Mouse (Mus musculus): ENCODE measurements at regions not wholly inside any gene's neighbourhood (a gene's known extent, or its start where the extent isn't known, plus 50 kb on each side); places are given as distances from the start of the nearest gene placed in this dataset.

- Histone ChIP-seq H3K4me2 (no peak overlapping the region), H3K27me3 (no peaks in the 10 kb centered on the region), H3K9me3 (replicated peaks) (no peaks in the 10 kb centered on the region), H3K4me3 (replicated peaks) (no peak overlapping the region), H3K4me1 (replicated peaks) (no peaks in the 10 kb centered on the region), H3K36me3 (replicated peaks) (no peaks in the 10 kb centered on the region), H3K27ac (replicated peaks) (no peak overlapping the region), H3K9ac (no peak overlapping the region)
- 69% methylated on average over 6 of the region's 6 CpGs for WGBS (ENCODE audit: insufficient replicate concordance)
- no peak for ATAC-seq (ENCODE audit: insufficient read depth)
These were observed 128.0 kb upstream of the Sox2 start for GRCm38 (mm10) chr3:34522054-34522684.

- no peak overlapping the region for H3K27ac ChIP-seq (replicated peaks)
- H3K36me3 ChIP-seq (replicated peaks), result no peaks in the 10 kb centered on the region
- H3K9ac ChIP-seq, result no peak overlapping the region
- no peak overlapping the region for H3K4me3 ChIP-seq (replicated peaks)
- H3K9me3 ChIP-seq (replicated peaks), result no peaks in the 10 kb centered on the region
- no peak for ATAC-seq (ENCODE audit: insufficient read depth)
- H3K27me3 ChIP-seq, result no peaks in the 10 kb centered on the region
- no peaks in the 10 kb centered on the region for H3K4me1 ChIP-seq (replicated peaks)
- 58% methylated on average over 14 of the region's 14 CpGs for WGBS (ENCODE audit: insufficient replicate concordance)
- no peak overlapping the region for H3K4me2 ChIP-seq
These were observed 128.7 kb upstream of the Sox2 start for GRCm38 (mm10) chr3:34521357-34522053.

GRCm38 (mm10) chr3:34512503-34513145 lies 137.6 kb upstream of the Sox2 start:
- H3K36me3 ChIP-seq (replicated peaks), result no peaks in the 10 kb centered on the region

GRCm38 (mm10) chr3:34510723-34511122 lies 139.5 kb upstream of the Sox2 start:
- no peak overlapping the region for H3K27ac ChIP-seq (replicated peaks)
- no peak for ATAC-seq (ENCODE audit: insufficient read depth)
- 61% methylated on average over 4 of the region's 4 CpGs for WGBS (ENCODE audit: insufficient replicate concordance)

More at GRCm38 (mm10) chr3:34512503-34513145, 137.6 kb upstream of the Sox2 start:
- no peaks in the 10 kb centered on the region for H3K9me3 ChIP-seq (replicated peaks)
- 66% methylated on average over 13 of the region's 13 CpGs for WGBS (ENCODE audit: insufficient replicate concordance)
- H3K4me3 ChIP-seq (replicated peaks), result no peak overlapping the region
- H3K27me3 ChIP-seq, result no peaks in the 10 kb centered on the region
- ATAC-seq (ENCODE audit: insufficient read depth), result no peak
- no peak overlapping the region for H3K4me2 ChIP-seq
- no peaks in the 10 kb centered on the region for H3K4me1 ChIP-seq (replicated peaks)
- H3K27ac ChIP-seq (replicated peaks), result no peak overlapping the region
- H3K9ac ChIP-seq, result no peak overlapping the region

GRCm38 (mm10) chr3:34509160-34509559 lies 141.0 kb upstream of the Sox2 start:
- Histone ChIP-seq H3K9ac (no peak overlapping the region), H3K36me3 (replicated peaks) (no peaks in the 10 kb centered on the region), H3K27me3 (no peaks in the 10 kb centered on the region), H3K27ac (replicated peaks) (no peak overlapping the region), H3K4me3 (replicated peaks) (no peak overlapping the region), H3K4me1 (replicated peaks) (no peaks in the 10 kb centered on the region), H3K4me2 (no peak overlapping the region), H3K9me3 (replicated peaks) (no peaks in the 10 kb centered on the region)
- ATAC-seq (ENCODE audit: insufficient read depth), result no peak
- WGBS (ENCODE audit: insufficient replicate concordance), result 63% methylated on average over 5 of the region's 5 CpGs

More at GRCm38 (mm10) chr3:34510723-34511122, 139.5 kb upstream of the Sox2 start:
- no peaks in the 10 kb centered on the region for H3K36me3 ChIP-seq (replicated peaks)
- no peaks in the 10 kb centered on the region for H3K4me1 ChIP-seq (replicated peaks)
- no peak overlapping the region for H3K9ac ChIP-seq
- H3K27me3 ChIP-seq, result no peaks in the 10 kb centered on the region
- no peak overlapping the region for H3K4me2 ChIP-seq
- no peaks in the 10 kb centered on the region for H3K9me3 ChIP-seq (replicated peaks)
- H3K4me3 ChIP-seq (replicated peaks), result no peak overlapping the region

GRCm38 (mm10) chr3:34504573-34504894 lies 145.7 kb upstream of the Sox2 start:
- H3K27me3 ChIP-seq, result no peaks in the 10 kb centered on the region
- H3K9ac ChIP-seq, result no peak overlapping the region
- WGBS (ENCODE audit: insufficient replicate concordance), result 41% methylated on average over 3 of the region's 3 CpGs
- H3K27ac ChIP-seq (replicated peaks), result no peak overlapping the region
- no peak overlapping the region for H3K4me3 ChIP-seq (replicated peaks)
- ATAC-seq (ENCODE audit: insufficient read depth), result no peak
- H3K9me3 ChIP-seq (replicated peaks), result no peaks in the 10 kb centered on the region
- H3K36me3 ChIP-seq (replicated peaks), result no peaks in the 10 kb centered on the region
- H3K4me2 ChIP-seq, result no peak overlapping the region
- H3K4me1 ChIP-seq (replicated peaks), result no peaks in the 10 kb centered on the region

GRCm38 (mm10) chr3:34503874-34504572 lies 146.2 kb upstream of the Sox2 start:
- Histone ChIP-seq H3K9me3 (replicated peaks) (no peaks in the 10 kb centered on the region), H3K4me3 (replicated peaks) (no peak overlapping the region), H3K36me3 (replicated peaks) (no peaks in the 10 kb centered on the region), H3K9ac (no peak overlapping the region), H3K4me2 (no peak overlapping the region), H3K4me1 (replicated peaks) (no peaks in the 10 kb centered on the region), H3K27ac (replicated peaks) (no peak overlapping the region), H3K27me3 (no peaks in the 10 kb centered on the region)
- WGBS (ENCODE audit: insufficient replicate concordance), result 65% methylated on average over 13 of the region's 13 CpGs
- ATAC-seq (ENCODE audit: insufficient read depth), result no peak

- no peak for ATAC-seq (ENCODE audit: insufficient read depth)
- WGBS (ENCODE audit: insufficient replicate concordance), result 68% methylated on average over 8 of the region's 8 CpGs
These were observed 153.4 kb upstream of the Sox2 start for GRCm38 (mm10) chr3:34496839-34497238.

GRCm38 (mm10) chr3:34495615-34496014 lies 154.6 kb upstream of the Sox2 start:
- H3K4me3 ChIP-seq (replicated peaks), result no peak overlapping the region
- WGBS (ENCODE audit: insufficient replicate concordance), result 36% methylated on average over 3 of the region's 3 CpGs

More at GRCm38 (mm10) chr3:34496839-34497238, 153.4 kb upstream of the Sox2 start:
- Histone ChIP-seq H3K4me1 (replicated peaks) (no peaks in the 10 kb centered on the region), H3K9me3 (replicated peaks) (no peaks in the 10 kb centered on the region), H3K4me2 (no peak overlapping the region), H3K27ac (replicated peaks) (no peak overlapping the region), H3K27me3 (no peaks in the 10 kb centered on the region), H3K36me3 (replicated peaks) (no peaks in the 10 kb centered on the region), H3K4me3 (replicated peaks) (no peak overlapping the region), H3K9ac (no peak overlapping the region)

GRCm38 (mm10) chr3:34493921-34494320 lies 156.3 kb upstream of the Sox2 start:
- Histone ChIP-seq H3K27me3 (no peaks in the 10 kb centered on the region), H3K4me2 (no peak overlapping the region), H3K27ac (replicated peaks) (no peak overlapping the region), H3K9me3 (replicated peaks) (no peaks in the 10 kb centered on the region), H3K9ac (no peak overlapping the region), H3K4me3 (replicated peaks) (no peak overlapping the region), H3K4me1 (replicated peaks) (no peaks in the 10 kb centered on the region), H3K36me3 (replicated peaks) (no peaks in the 10 kb centered on the region)
- no peak for ATAC-seq (ENCODE audit: insufficient read depth)

More at GRCm38 (mm10) chr3:34495615-34496014, 154.6 kb upstream of the Sox2 start:
- Histone ChIP-seq H3K27ac (replicated peaks) (no peak overlapping the region), H3K4me2 (no peak overlapping the region), H3K9ac (no peak overlapping the region), H3K36me3 (replicated peaks) (no peaks in the 10 kb centered on the region), H3K4me1 (replicated peaks) (no peaks in the 10 kb centered on the region), H3K27me3 (no peaks in the 10 kb centered on the region), H3K9me3 (replicated peaks) (no peaks in the 10 kb centered on the region)
- ATAC-seq (ENCODE audit: insufficient read depth), result no peak

GRCm38 (mm10) chr3:34489008-34489407 lies 161.2 kb upstream of the Sox2 start:
- 49% methylated on average over 2 of the region's 2 CpGs for WGBS (ENCODE audit: insufficient replicate concordance)
- Histone ChIP-seq H3K9me3 (replicated peaks) (no peaks in the 10 kb centered on the region), H3K36me3 (replicated peaks) (no peaks in the 10 kb centered on the region), H3K4me1 (replicated peaks) (no peaks in the 10 kb centered on the region), H3K27me3 (no peaks in the 10 kb centered on the region), H3K4me2 (no peak overlapping the region), H3K27ac (replicated peaks) (no peak overlapping the region), H3K9ac (no peak overlapping the region), H3K4me3 (replicated peaks) (no peak overlapping the region)
- no peak for ATAC-seq (ENCODE audit: insufficient read depth)

All from liver, embryonic 15.5 days (tissue).